Mouse (Mus musculus) telencephalon, adult 2 months (tissue): Measurements from ENCODE around the gene AL732309.1.
"Not testable (repeated sequence)": the region's sequence is repeated elsewhere in the genome, so short reads cannot be mapped to it uniquely, and the experiment has no call there.

Experiments used
- DNase-seq: peaks from one replicate; pipeline ENCODE4 v3.0.0-alpha.2; 2011; ENCODE audit warnings: low read depth, low spot score

The AL732309.1 gene

DNA sequence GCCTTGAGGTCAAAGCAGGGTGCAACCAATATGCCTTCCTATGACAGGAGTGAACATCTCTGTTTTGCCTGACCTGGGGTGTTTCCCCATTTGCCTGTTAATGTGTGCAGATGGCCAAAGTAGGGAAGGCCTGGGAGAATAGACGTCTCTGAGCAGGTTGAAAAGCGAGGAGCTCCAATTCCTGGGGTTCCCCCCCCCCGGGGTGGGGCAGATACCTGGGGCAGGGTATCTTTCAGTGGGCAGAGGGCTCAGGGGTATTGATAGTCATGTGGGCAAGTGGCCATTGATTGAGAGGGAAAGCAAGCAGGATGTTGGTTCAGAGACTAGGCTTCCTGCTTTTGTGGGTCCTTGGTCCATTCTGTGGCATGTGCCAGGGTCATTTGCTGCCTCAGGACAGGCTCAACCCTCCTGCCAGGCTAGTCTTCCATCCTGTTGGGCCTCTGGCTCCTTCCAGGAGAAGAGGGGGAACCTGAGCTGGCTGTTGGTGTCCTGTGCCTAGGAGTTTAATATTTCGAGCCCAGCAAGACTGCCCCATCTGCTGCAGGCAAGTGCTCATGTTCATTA is 21.2 kb upstream of the AL732309.1 start:
- no peak for DNase-seq

DNA sequence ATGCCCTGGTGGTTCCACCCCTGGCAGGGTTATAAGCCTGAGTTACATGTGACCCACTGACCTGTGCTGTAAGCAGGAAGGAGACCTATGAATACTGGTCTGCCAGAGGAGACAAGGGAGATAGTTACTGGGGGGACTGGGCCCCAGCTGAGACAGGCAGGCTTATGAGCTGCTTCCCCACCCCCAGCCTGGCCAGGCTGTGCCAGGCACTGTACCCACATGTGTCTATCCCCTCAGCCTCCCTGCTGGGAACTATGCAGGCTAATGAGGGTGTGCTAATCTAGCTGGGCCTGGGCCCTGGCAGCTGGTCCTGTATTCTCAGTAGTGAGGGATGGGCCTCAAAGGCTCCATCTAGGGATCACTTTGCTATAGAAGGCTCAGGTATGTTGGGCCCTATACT is 20.6 kb upstream of the AL732309.1 start:
- peak; percentile 62 for DNase-seq

- peak; percentile 62 for DNase-seq
These were observed 20.1 kb upstream of the AL732309.1 start for GRCm38 (mm10) chr2:25266720-25267119.

- DNase-seq: no peak
These were observed 19.4 kb upstream of the AL732309.1 start for GRCm38 (mm10) chr2:25265897-25266656.

GRCm38 (mm10) chr2:25264851-25265250 is 18.2 kb upstream of the AL732309.1 start:
- DNase-seq: no peak

DNA sequence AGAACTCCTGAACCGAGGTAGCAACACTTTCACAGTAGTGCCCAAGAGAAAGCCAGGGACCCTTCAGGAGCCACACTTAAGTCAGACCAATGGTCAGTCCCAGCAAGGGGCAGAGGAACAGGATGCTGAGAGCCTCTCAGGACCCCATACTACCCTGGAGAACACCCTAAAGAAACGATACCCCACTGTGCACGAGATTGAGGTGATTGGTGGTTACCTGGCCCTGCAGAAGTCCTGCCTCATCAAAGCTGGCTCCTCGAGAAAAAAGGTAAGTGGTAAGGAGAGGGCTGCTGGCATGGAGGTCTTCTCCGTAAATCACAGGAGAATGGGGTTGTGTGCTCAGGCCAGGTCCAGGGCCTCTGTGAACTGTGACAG is 17.6 kb upstream of the AL732309.1 start:
- no peak for DNase-seq

DNA sequence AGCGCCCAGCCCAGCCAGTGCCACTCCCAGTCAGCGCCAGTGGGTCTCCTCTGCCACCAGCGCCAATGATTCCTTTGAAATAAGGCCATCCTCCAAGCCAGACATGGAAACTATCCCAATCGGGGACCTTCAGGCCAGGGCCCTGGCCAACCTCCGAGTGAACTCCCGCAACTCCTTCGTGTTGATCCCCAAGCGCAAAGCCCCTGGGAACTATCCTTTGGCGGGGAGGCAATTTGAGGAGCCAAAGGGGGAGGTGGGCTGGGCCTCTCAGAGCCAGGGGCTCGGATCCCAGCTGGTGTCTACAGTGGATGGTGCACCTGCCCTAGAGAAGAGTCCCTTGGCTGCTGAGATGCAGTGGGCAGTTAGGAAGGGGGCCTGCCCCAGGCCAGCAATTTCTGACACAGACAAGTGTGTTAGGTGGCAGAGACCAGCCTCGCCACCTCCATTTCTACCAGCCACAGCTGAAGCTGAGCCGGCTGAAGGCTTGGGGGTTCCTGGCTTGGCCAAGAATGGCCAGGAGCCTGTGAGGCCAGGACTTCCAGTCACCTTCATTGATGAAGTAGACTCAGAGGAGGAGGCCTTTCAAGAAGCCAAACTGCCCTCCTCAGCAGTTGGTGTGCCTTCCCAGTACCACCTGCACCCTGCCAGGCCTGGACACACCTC is 17.1 kb upstream of the AL732309.1 start:
- DNase-seq: no peak

DNA sequence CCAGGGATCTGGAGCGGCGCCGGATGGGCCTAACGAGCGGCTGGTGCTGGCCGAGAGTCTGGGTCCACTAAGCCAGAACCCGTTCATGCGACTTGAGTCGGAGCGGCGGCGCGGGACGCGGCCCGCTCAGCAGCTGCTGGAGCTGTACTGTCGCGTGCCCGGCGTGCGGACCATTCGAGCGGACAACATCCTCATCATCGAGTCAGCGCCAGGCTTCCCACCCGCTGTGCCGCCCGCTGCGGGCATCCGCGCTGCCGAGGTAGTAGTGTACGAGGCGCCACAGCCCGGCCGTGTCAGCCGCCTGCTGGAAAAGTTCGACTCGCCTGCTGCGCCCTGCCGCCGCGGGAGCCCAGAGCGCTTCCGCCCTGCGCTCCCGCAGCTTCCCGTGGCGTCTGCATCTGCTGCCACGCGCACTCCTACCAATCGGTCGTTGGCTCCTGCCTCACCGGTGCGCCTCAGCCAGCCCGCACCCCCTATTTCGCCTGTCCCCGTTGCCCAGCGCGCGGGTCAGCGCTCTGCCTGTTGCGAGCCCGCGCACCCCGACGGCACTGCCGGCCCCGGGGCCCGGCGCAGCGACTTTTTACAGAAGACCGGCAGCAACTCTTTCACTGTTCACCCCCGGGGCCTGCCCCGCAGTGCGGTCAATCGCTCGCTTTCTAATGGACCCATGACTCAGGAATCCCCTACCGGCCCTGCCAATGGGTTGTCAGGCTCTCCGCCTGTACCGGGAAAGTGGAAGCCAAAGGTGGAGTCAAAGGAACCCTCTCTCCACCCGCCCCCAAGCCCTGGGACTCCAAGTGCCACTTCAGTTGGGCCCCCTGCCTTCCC is 16.3 kb upstream of the AL732309.1 start:
- no peak for DNase-seq

DNA sequence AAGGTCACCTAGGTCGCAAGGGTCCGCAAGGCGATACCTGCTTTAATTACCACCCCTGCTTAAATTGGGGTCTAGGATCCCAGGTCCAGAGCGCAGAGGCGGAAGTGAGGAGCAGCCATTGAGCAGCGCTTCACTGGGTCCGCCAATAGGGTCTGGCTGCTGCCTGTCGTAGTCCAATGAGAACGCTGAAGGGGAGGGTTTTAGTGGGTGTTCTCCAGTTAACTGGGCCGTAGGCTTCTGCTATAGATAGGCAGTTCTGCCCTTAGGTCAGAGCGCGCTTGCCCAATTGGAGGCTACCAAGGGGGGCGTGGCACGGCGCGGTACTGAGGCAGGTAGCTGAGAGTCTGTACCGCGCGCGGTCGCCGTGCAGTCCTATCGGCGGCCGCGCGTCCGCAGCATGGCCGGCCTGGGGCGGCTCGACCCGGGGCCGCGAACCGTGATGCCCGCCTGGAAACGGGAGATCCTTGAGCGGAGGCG is 15.7 kb upstream of the AL732309.1 start, which contains the start of gene Tprn:
TSS of gene Tprn (plus strand) at position 328 of the 477 bp plus-strand sequence.
- DNase-seq: peak; percentile 99

DNA sequence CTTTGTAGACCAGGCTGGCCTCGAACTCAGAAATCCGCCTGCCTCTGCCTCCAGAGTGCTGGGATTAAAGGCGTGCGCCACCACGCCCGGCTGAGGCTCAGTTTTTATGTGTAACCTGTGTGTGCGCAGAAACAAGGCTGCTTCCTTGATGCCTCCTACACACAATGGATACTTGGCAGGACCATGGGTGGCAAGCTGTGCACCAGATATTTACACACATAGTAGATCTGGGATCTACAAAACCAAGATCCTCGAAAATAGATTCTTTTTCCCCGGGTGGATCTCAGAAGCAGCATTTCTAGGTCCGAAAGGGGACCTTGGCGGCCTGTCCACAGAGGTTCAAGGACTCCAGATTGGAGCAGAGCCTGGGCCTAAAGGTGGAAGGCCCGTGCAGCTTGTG is 15.2 kb upstream of the AL732309.1 start:
- peak; percentile 53 for DNase-seq

DNA sequence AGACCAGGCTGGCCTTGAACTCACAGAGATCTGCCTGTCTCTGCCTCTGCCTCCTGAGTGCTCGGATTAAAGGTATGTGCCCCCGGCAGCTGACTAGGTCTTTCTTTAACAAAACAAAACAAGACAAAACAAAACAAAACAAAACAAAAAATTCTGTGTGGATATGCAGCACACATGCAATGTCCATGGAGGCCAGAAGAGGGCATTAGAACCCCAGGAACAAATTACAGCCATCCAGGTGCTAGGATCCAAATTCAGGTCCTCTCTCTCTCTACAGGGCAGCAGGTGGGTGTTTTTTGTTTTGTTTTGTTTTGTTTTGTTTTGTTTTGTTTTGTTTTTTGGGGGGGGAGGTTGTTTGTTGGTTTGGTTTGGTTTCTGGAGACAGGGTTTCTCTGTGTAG is 12.2 kb upstream of the AL732309.1 start:
- no peak for DNase-seq

DNA sequence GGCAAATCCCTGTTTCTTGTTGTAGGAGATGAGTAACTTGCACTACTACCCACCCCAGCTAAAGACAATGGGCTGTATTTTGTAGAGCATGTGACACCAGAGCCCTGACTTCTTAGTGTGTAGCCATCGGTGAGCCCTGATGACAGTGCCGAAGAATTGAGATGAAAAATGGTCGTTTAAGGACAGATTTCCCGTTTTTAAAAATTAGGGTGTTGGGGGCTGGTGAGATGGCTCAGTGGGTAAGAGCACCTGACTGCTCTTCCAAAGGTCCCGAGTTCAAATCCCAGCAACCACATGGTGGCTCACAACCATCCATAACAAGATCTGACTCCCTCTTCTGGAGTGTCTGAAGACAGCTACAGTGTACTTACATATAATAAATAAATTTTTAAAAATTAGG is 10.6 kb upstream of the AL732309.1 start:
- DNase-seq: not testable (repeated sequence)

DNA sequence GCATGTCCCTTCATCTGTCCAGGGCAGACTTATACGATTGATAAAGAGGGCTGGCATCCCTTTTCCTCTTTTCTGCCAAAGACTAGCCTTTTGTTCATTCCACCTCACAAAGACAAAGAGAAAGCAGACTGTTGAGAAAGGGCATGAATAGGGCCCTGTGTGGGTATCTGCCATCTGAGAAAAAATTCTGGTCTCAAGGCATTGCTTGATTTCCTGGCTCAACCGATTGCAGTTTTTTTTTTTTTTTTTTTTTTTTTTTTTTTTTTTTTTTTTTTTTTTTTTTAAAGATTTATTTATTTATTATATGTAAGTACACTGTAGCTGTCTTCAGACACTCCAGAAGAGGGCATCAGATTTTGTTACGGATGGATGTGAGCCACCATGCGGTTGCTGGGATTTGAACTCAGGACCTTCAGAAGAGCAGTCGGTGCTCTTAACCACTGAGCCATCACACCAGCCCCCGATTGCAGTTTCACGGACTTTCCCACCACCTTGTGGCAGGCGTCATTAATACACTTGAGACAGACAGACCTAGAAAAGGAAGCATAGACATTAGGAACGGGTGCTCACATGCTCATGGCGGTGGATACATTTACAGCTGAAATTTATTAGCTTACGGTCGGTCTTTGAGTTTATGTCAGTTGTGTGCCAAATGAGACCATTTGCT is 9.9 kb upstream of the AL732309.1 start:
- DNase-seq: not testable (repeated sequence)

GRCm38 (mm10) chr2:25255284-25255779 is 8.7 kb upstream of the AL732309.1 start, which contains the start of gene Tmem203:
TSS of gene Tmem203 (plus strand) at chr2:25255439.
- DNase-seq: peak; percentile 73

DNA sequence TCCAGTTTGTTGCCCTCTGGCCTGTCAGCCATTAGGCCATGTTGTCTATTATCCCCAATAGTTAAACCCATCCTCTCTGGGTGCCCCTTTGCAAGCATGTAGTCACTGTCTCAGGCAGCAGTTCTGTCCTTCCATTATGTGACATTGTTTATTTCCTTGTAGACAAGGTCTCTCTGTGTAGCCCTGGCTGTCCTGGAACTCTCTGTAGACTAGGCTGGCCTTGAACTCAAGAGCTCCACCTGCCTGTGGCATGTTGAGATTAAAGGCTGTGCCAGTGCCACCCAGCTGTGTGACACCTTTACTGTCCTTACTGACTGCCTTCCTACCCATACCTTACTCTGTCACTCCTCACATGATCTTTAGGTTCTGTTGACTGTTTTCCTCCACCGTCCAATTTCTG is 5.7 kb upstream of the AL732309.1 start:
- DNase-seq: no peak

DNA sequence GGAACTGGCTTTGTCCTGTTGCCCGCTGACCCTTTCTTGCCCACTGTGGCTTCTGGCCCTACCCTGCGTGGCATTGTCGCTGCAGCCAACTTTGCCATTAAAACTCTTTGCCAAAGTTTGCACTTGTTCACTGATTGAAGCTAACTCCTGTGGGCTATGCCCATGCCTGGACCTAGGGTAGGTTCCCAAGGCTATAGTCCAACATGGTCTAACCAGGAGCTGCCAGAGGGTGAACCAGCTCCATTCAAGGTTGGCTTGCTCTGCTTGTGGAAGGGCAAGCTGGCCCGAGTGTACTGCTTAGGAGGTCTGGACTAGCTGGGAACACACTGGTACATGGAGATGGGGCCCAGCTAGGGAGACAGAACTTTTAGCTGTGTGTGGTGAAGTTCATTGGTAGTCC is 2.5 kb downstream of the AL732309.1 start:
- DNase-seq: no peak

- DNase-seq: no peak
These were observed 3.3 kb downstream of the AL732309.1 start for GRCm38 (mm10) chr2:25243342-25243741.

DNA sequence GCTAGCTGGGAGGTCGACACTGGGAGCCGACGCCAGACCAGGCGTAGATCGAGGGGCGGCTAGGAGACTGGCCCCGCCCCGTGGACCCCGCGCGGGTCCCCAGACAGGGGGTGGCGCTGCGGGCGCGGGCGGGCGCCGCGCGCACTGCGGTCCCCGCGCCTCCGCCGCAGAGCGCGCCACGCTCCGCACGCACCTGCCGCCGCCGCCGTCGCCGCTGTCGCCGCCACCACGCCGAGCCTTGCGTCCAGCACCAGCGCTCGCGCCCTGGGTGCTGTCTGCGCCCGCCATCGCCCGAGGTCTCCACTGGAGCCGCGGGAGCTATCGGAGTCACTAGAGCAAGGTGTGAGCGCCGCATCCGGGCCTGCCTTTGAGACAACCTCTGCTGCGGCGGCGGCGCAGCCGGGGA is 4.6 kb downstream of the AL732309.1 start, which contains the start of the genes Rnf208 and Cysrt1:
TSS of gene Rnf208 (plus strand) at position 155 of the 406 bp plus-strand sequence.
TSS of gene Cysrt1 (minus strand) at position 352 of the 406 bp plus-strand sequence.
- DNase-seq: no peak

DNA sequence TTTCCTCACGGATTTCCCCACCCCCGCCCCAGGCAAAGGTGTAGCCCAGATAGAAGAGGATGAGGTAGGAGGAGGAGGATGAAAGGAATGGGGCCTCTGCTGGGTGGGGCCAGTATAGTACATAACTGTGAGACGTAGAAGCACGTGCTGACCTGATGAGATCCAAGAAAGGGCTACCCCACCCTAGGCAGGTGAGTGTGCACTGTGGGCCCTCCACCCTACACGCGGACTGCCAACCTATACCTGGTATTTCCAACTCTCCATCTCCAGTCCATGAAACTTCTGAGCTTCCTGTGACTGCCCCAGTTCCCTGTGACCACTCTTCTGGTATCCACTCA is 5.3 kb downstream of the AL732309.1 start:
- DNase-seq: no peak

DNA sequence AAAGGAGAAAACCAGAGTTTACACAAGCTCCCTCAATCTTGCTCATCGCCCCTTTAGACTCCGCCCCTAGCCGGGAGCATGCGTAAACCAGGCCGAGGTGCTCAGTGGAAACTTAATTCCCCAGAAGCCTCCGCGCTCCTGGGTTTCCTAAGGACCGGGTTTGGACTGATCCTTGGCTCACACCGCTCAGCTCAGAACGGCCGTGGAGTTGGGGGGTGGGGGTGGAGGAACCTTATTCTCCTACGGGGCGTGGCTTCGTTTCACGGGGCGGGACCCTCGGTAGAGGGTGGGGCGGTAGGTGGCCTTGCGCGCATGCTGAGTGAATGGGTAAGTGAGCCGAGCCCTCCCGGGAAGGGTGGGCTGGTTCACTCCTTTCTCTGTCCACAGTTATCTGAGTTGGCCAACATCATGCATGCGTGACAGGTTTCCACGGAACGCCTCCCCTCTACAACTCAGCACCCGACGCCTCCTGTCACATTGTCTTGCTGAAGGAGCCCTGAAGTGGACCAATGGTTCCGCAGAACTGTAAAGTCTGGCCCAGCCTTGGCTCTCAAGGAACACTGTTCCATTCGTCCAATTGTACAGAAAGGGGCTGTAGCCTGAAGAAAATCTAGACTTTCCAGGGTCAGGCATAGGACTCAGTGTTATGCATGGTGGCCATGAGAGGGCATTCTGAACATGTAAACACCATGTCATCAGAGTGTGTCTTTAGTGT is 5.8 kb downstream of the AL732309.1 start:
- DNase-seq: peak; percentile 84
